Mouse (Mus musculus) hindbrain, embryonic 12.5 days (tissue): Measurements from ENCODE around the gene Cwc25. TPM values are rescaled to one million over a fixed set of nuclear protein-coding genes. Genes with fewer than 3 reads are reported as not detected.
A peak's percentile ranks its signal among the peaks of the same experiment; 100 is the strongest.

ENCODE experiments used
- ATAC-seq: fragments of 200-750 bp; cut with Nextera tagmentation; 2 replicates; pipeline ENCODE4 v1.8.0; 2017; ENCODE audit warnings: moderate TSS enrichment; ENCODE audit not compliant: low FRiP score
- H3K27ac ChIP-seq: fragments of 300-500 bp; sonication (generic); 2 replicates; pipeline ENCODE4 v1.5.1; 2016; ENCODE audit warnings: mild to moderate bottlenecking
- H3K27me3 ChIP-seq: fragments of 300-500 bp; sonication (generic); 2 replicates; pipeline ENCODE4 v1.6.1; 2016; ENCODE audit warnings: mild to moderate bottlenecking
- H3K36me3 ChIP-seq: fragments of 300-500 bp; sonication (generic); 2 replicates; pipeline ENCODE4 v1.6.1; 2016; ENCODE audit warnings: mild to moderate bottlenecking
- H3K4me1 ChIP-seq: fragments of 300-500 bp; sonication (generic); 2 replicates; pipeline ENCODE4 v1.6.1; 2016
- H3K4me2 ChIP-seq: fragments of 300-500 bp; sonication (generic); replicated peaks from 2 replicates; pipeline ENCODE4 v1.6.1; 2016; ENCODE audit warnings: mild to moderate bottlenecking
- H3K4me3 ChIP-seq: fragments of 300-500 bp; sonication (generic); 2 replicates; pipeline ENCODE4 v1.5.1; 2016; ENCODE audit warnings: mild to moderate bottlenecking
- H3K9ac ChIP-seq: fragments of 300-500 bp; sonication (generic); 2 replicates; pipeline ENCODE4 v1.6.1; 2016; ENCODE audit warnings: mild to moderate bottlenecking, moderate library complexity
- H3K9me3 ChIP-seq: fragments of 300-500 bp; sonication (generic); replicated peaks from 2 replicates; pipeline ENCODE4 v1.6.1; 2016; ENCODE audit warnings: mild to moderate bottlenecking
- WGBS: fragments of 180-500 bp; shearing (Covaris S2); methylation state at CpG from one replicate; pipeline ENCODE4 v1.1.7; 2016; 5-methylcytosine and 5-hydroxymethylcytosine counted together
- polyA plus RNA-seq: library from polyadenylated mRNA; unstranded; fragments of >200 nt; fragmentation: Nextera tagmentation; extraction: Ambion mirVana; gene quantifications from 2 replicates; pipeline ENCODE4 v1.2.1, GENCODE M21; 2016

Cwc25 gene
- polyA plus RNA-seq, 1 experiment from 2014 or later, result 25.4 TPM

GRCm38 (mm10) chr11:97808093-97808492, 41.7 kb upstream of the Cwc25 start:
- Histone ChIP-seq H3K27ac (peak overlapping the region; percentile 17), H3K4me2 (no peak overlapping the region), H3K4me3 (no peak overlapping the region), H3K9ac (0 out of 2 replicates have a peak overlapping the region, but pooled peaks have one; percentile 4), H3K9me3 (no peaks in the 10 kb centered on the region), H3K4me1 (peaks cover 85% of the 10 kb centered on the region), H3K27me3 (no peaks in the 10 kb centered on the region), H3K36me3 (peaks cover 27% of the 10 kb centered on the region)
- no peak for ATAC-seq
- 69% methylated on average over 2 of the region's 2 CpGs for WGBS

- ATAC-seq, result no peak
- Histone ChIP-seq H3K4me3 (no peak overlapping the region), H3K9me3 (no peaks in the 10 kb centered on the region), H3K9ac (no peak overlapping the region), H3K27ac (no peak overlapping the region; the same call in 1 of the 2 replicates), H3K36me3 (peaks cover 27% of the 10 kb centered on the region), H3K4me2 (no peak overlapping the region), H3K27me3 (no peaks in the 10 kb centered on the region), H3K4me1 (peaks cover 80% of the 10 kb centered on the region)
- WGBS, result 45% methylated on average over 6 of the region's 6 CpGs
These were observed 41.3 kb upstream of the Cwc25 start for GRCm38 (mm10) chr11:97807626-97808025.

GRCm38 (mm10) chr11:97806613-97806964, 40.2 kb upstream of the Cwc25 start:
- H3K27ac ChIP-seq, result peak overlapping the region; percentile 77

DNA sequence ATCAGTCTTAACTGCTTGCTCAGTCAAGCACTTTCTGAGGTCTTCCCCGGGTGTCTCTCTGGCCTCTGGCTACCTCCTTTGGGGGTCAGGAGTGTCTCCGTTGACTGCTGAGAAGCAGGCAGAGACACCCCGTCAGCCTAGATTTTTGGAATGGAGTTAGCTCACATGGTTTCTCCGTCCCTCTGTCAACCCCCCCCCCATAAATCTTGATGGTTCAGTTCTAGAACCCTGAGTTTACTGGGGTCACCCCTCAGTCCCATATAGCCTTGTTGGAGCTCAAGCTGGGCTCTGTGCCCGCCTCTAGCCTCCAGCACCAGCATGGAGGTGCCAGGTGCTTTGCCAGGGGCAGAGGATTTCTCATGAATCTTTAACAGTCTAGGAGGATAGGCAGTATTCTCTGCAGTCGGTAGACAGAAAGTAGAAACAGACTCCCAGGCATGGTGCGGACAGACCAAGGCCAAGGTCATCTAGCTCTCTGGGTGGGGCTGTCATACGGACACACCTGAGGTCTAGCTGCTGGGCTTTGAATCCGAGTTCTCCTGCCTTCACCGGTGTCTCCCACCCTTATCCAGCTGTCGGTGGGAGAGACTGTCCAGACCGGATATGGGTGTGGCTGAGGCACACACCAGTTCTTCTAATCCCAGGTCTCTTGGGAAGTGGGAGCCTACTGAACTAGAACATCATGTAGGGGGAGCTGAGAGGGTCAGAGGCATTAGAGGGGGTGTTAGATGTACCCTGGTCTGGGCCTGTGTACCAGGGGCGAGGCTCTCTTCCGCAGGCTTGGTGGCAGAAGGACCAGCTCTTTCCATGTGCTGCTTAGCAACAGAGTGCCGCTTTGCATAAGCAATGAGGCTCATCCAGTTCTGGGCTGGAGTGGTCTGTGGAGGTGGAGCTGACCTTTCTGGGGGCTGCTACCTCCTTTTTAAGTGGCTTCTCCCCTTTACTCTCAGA, 39.6 kb upstream of the Cwc25 start:
- H3K4me1 ChIP-seq, result peaks cover 79% of the 10 kb centered on the region
- WGBS, result 40% methylated on average over 15 of the region's 15 CpGs
- H3K36me3 ChIP-seq, result peaks cover 27% of the 10 kb centered on the region
- H3K9me3 ChIP-seq, result no peaks in the 10 kb centered on the region
- peak overlapping the region; percentile 36 for H3K4me2 ChIP-seq
- peak; percentile 34; the same call in 1 of the 2 replicates for ATAC-seq
- peak overlapping the region; percentile 77 for H3K27ac ChIP-seq
- no peak overlapping the region for H3K4me3 ChIP-seq
- H3K9ac ChIP-seq, result peak overlapping the region; percentile 39; the same call in 1 of the 2 replicates
- no peaks in the 10 kb centered on the region for H3K27me3 ChIP-seq

More at GRCm38 (mm10) chr11:97806613-97806964, 40.2 kb upstream of the Cwc25 start:
- Histone ChIP-seq H3K36me3 (peaks cover 27% of the 10 kb centered on the region), H3K9ac (no peak overlapping the region), H3K27me3 (no peaks in the 10 kb centered on the region), H3K9me3 (no peaks in the 10 kb centered on the region), H3K4me3 (no peak overlapping the region), H3K4me1 (peaks cover 79% of the 10 kb centered on the region), H3K4me2 (peak overlapping the region; percentile 36; the same call in 1 of the 2 replicates)
- 57% methylated on average over 7 of the region's 7 CpGs for WGBS
- no peak for ATAC-seq

- H3K9ac ChIP-seq, result peak overlapping the region; percentile 27; the same call in 1 of the 2 replicates
- H3K27me3 ChIP-seq, result no peaks in the 10 kb centered on the region
- H3K27ac ChIP-seq, result peak overlapping the region; percentile 77
- H3K4me2 ChIP-seq, result peak overlapping the region; percentile 36
- no peak overlapping the region for H3K4me3 ChIP-seq
- peaks cover 27% of the 10 kb centered on the region for H3K36me3 ChIP-seq
- H3K4me1 ChIP-seq, result peaks cover 74% of the 10 kb centered on the region
- ATAC-seq, result no peak
- H3K9me3 ChIP-seq, result no peaks in the 10 kb centered on the region
- WGBS, result 20% methylated on average over 9 of the region's 9 CpGs
These were observed 38.7 kb upstream of the Cwc25 start for GRCm38 (mm10) chr11:97804841-97805661.

GRCm38 (mm10) chr11:97803847-97804246, 37.5 kb upstream of the Cwc25 start:
- H3K4me1 ChIP-seq, result peaks cover 67% of the 10 kb centered on the region
- WGBS, result 80% methylated on average over 5 of the region's 5 CpGs
- H3K27me3 ChIP-seq, result no peaks in the 10 kb centered on the region
- no peak overlapping the region for H3K4me2 ChIP-seq
- H3K4me3 ChIP-seq, result no peak overlapping the region
- H3K36me3 ChIP-seq, result peaks cover 20% of the 10 kb centered on the region
- no peak for ATAC-seq
- H3K9me3 ChIP-seq, result no peaks in the 10 kb centered on the region
- no peak overlapping the region for H3K27ac ChIP-seq
- H3K9ac ChIP-seq, result no peak overlapping the region

DNA sequence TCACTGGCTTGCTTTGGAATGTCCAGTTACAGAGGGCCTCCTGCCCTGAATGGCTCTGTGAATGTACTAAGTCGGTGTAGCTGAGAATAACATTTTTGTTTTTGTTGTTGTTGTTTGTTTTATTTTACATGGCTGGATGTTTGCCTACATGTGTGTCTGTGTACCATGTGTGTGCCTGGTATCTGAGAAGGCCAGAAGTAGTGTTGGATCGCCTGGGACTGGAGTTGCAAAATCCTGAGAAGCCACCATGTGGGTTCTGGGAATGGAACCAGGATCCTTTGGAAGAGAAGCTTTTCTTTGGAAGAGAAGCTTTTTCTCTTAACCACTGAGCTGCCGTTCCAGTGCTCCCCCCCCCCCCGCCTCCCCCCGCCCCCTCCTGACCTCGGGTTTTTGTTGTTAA, 36.1 kb upstream of the Cwc25 start:
- no peak overlapping the region for H3K27ac ChIP-seq
- no peak overlapping the region for H3K9ac ChIP-seq
- 44% methylated on average over 5 of the region's 6 CpGs for WGBS
- no peak for ATAC-seq
- 0 out of 2 replicates have a peak overlapping the region, but pooled peaks have one; percentile 77 for H3K4me2 ChIP-seq
- no peak overlapping the region for H3K4me3 ChIP-seq
- no peaks in the 10 kb centered on the region for H3K9me3 ChIP-seq
- no peaks in the 10 kb centered on the region for H3K27me3 ChIP-seq
- H3K4me1 ChIP-seq, result peaks cover 57% of the 10 kb centered on the region
- H3K36me3 ChIP-seq, result peaks cover 9% of the 10 kb centered on the region

- Histone ChIP-seq H3K27me3 (no peaks in the 10 kb centered on the region), H3K4me1 (peaks cover 55% of the 10 kb centered on the region), H3K36me3 (peaks cover 5% of the 10 kb centered on the region; the same call in 1 of the 2 replicates), H3K27ac (no peak overlapping the region), H3K9ac (no peak overlapping the region), H3K4me2 (peak overlapping the region; percentile 77), H3K4me3 (peak overlapping the region; percentile 93; the same call in 1 of the 2 replicates), H3K9me3 (no peaks in the 10 kb centered on the region)
- no peak for ATAC-seq
- WGBS, result 60% methylated on average over 1 of the region's 1 CpGs
These were observed 35.8 kb upstream of the Cwc25 start for GRCm38 (mm10) chr11:97802194-97802470.

- WGBS, result 40% methylated on average over 8 of the region's 8 CpGs
- peak overlapping the region; percentile 92 for H3K9ac ChIP-seq
These were observed 35.2 kb upstream of the Cwc25 start for GRCm38 (mm10) chr11:97801409-97802193.

GRCm38 (mm10) chr11:97800691-97801408, 34.5 kb upstream of the Cwc25 start:
- WGBS, result 8% methylated on average over 17 of the region's 17 CpGs
- Histone ChIP-seq H3K4me1 (peaks cover 44% of the 10 kb centered on the region), H3K4me3 (peak overlapping the region; percentile 93), H3K36me3 (no peaks in the 10 kb centered on the region), H3K9me3 (no peaks in the 10 kb centered on the region), H3K9ac (peak overlapping the region; percentile 92), H3K27me3 (no peaks in the 10 kb centered on the region), H3K27ac (peak overlapping the region; percentile 98), H3K4me2 (peak overlapping the region; percentile 77)
- no peak for ATAC-seq

More at GRCm38 (mm10) chr11:97801409-97802193, 35.2 kb upstream of the Cwc25 start:
- Histone ChIP-seq H3K27ac (peak overlapping the region; percentile 98; the same call in 1 of the 2 replicates), H3K4me3 (peak overlapping the region; percentile 93), H3K4me1 (peaks cover 52% of the 10 kb centered on the region), H3K36me3 (no peaks in the 10 kb centered on the region), H3K9me3 (no peaks in the 10 kb centered on the region), H3K4me2 (peak overlapping the region; percentile 77), H3K27me3 (no peaks in the 10 kb centered on the region)
- no peak for ATAC-seq

DNA sequence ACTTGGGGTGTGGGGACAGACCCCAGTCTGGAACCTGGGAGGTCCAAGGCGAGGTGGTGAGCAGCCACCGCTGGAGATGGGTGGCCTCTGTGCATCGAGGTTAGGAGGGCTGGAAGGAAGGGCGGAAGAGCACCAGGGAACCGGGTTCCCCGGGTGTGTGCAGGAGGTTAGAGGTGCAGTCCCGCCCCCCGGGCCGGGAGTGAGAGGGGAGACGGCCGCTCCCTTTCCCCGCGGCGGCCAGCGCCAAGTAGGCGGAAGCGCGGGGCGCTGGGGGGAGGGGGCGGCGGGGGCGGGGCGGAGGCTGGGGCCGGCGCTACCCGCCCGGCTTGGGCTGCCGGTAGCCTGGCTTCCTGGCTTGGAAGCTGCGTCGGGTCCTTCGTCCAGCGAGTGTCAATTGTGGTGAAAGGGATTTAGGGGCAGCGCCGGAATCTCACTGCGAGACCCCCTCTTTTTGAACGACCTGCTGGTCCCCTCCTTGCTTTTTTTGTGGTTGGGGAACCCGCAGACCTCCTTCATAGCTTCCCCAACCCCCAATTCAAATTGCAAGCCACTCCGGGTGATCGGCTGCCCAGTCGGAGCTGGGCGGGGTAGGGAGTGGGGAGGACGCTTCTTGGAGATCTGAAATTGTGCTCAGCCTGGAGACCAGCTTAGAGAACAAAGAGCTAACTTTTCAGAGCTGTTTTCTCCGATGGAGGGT, 33.8 kb upstream of the Cwc25 start:
- Histone ChIP-seq H3K4me1 (peaks cover 37% of the 10 kb centered on the region), H3K27ac (peak overlapping the region; percentile 98), H3K4me2 (peak overlapping the region; percentile 77), H3K9ac (peak overlapping the region; percentile 92), H3K4me3 (peak overlapping the region; percentile 93), H3K27me3 (no peaks in the 10 kb centered on the region), H3K36me3 (no peaks in the 10 kb centered on the region), H3K9me3 (no peaks in the 10 kb centered on the region)
- WGBS, result under 1% methylated on average over 19 of the region's 43 CpGs
- peak; percentile 62 for ATAC-seq
